15 mouse cellular contexts compared by ENCODE assay signal in the genomic region with DNA sequence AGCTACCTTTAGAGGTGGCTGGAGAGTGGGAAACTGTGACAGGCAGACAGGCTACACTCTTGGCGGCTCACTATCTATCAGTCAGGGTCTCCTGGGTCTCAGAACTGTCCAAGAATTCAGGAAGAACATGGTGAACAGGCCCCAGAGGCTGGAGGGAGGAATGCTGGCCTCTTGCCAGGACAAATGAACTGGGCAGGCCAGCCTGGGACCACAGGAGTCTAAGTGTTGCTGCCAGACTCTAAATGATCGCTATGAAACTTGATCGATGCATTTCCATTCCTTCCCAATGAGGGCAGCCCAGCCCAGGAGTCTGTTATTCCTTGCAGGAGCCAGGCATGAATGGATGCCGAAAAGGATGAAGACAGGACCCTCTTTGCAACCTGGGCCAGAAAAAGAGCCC. TPM values are rescaled to one million over a fixed set of nuclear protein-coding genes. Genes with fewer than 3 reads are reported as not detected.
DNase-seq lines count a peak whose midpoint lies in the region; ATAC-seq and TF ChIP-seq lines count a peak whose summit lies in the region.
"Had no signal": no experiment of that assay in that cellular context is flagged by ENCODE, and none has a peak within 500 bp of the region (broad histone marks: within the 10 kb centered on the region; RNA-seq: fewer than 3 reads in every experiment).

No protein-coding gene starts in this region.

- H3K27ac ChIP-seq in embryonic facial prominence, embryonic 12.5 days, result peak overlapping the region; percentile 42; the same call in 1 of the 2 replicates
- no peak overlapping the region for H3K27ac ChIP-seq in embryonic facial prominence, embryonic 10.5 days (replicated peaks)
- no peak overlapping the region for H3K27ac ChIP-seq in lung, embryonic 15.5 days
- H3K27ac ChIP-seq in lung, postnatal 0 days (ENCODE audit: low read length), result no peak overlapping the region
- peak overlapping the region; percentile 91 for H3K27ac ChIP-seq in limb, embryonic 14.5 days (replicated peaks; ENCODE audit: low read depth, low read length)
- H3K27ac ChIP-seq: liver, embryonic 12.5 days had no signal

- no peaks in the 10 kb centered on the region for H3K36me3 ChIP-seq in embryonic facial prominence, embryonic 12.5 days
- no peaks in the 10 kb centered on the region for H3K36me3 ChIP-seq in embryonic facial prominence, embryonic 10.5 days (replicated peaks)
- H3K36me3 ChIP-seq in lung, embryonic 15.5 days, result no peaks in the 10 kb centered on the region
- no peaks in the 10 kb centered on the region for H3K36me3 ChIP-seq in lung, postnatal 0 days (ENCODE audit: insufficient read depth, low read length)
- peaks cover 27% of the 10 kb centered on the region for H3K36me3 ChIP-seq in limb, embryonic 14.5 days (ENCODE audit: control insufficient read depth, insufficient read depth, low read length)
- H3K36me3 ChIP-seq: liver, embryonic 12.5 days had no signal

- WGBS in embryonic facial prominence, embryonic 12.5 days, result 40% methylated on average over 4 of the region's 4 CpGs
- whole genome bisulfite sequencing in embryonic facial prominence, embryonic 10.5 days, result 77% methylated on average over 4 of the region's 4 CpGs
- WGBS in lung, embryonic 15.5 days, result 22% methylated on average over 4 of the region's 4 CpGs
- 26% methylated on average over 4 of the region's 4 CpGs for WGBS in lung, postnatal 0 days
- WGBS in limb, embryonic 14.5 days, result 21% methylated on average over 4 of the region's 4 CpGs

- no peak for TF ChIP-seq POLR2A in limb, embryonic 14.5 days (IDR thresholded peaks at IDR 0.05; ENCODE audit: borderline replicate concordance, extremely low read depth, insufficient read depth, insufficient read length)

- DNase-seq in embryonic facial prominence, embryonic 10.5 days (ENCODE audit: low spot score), result no peak
- no peak for DNase-seq in lung, postnatal 0 days (ENCODE audit: low spot score)
- DNase-seq in gastrocnemius, adult 8-10 months (ENCODE audit: low spot score in 2 of 2), result peak; percentile 49 to 55
- peak; percentile 75 for DNase-seq in limb, embryonic 14.5 days (ENCODE audit: low spot score)
- DNase-seq in ovary, postnatal 10 days (ENCODE audit: low spot score), result no peak
- DNase-seq in spleen, postnatal 10 days (ENCODE audit: low spot score in 2 of 2), result no peak
- DNase-seq: midbrain, embryonic 14.5 days had no signal

- no peak; the same call in 1 of the 2 replicates for ATAC-seq in embryonic facial prominence, embryonic 12.5 days (ENCODE audit: insufficient number of reproducible peaks, insufficient read depth, low FRiP score, low TSS enrichment)
- ATAC-seq in lung, embryonic 15.5 days (ENCODE audit: borderline replicate concordance, extremely low read depth, low FRiP score, low TSS enrichment), result 0 out of 2 replicates have a peak, but pooled peaks have one; percentile 31
- no peak for ATAC-seq in lung, postnatal 0 days
- ATAC-seq in limb, embryonic 14.5 days (ENCODE audit: low FRiP score, low read depth), result peak; percentile 75
- ATAC-seq: liver, embryonic 12.5 days had no signal

- TF ChIP-seq EP300 in lung, postnatal 0 days (IDR thresholded peaks at IDR 0.05), result no peak

- no peaks in the 10 kb centered on the region for H3K9me3 ChIP-seq in embryonic facial prominence, embryonic 12.5 days
- H3K9me3 ChIP-seq in embryonic facial prominence, embryonic 10.5 days, result no peaks in the 10 kb centered on the region
- H3K9me3 ChIP-seq in lung, embryonic 15.5 days, result no peaks in the 10 kb centered on the region
- no peaks in the 10 kb centered on the region for H3K9me3 ChIP-seq in lung, postnatal 0 days (ENCODE audit: low read length)
- H3K9me3 ChIP-seq in limb, embryonic 14.5 days (ENCODE audit: control insufficient read depth, low read length), result no peaks in the 10 kb centered on the region
- H3K9me3 ChIP-seq: liver, embryonic 12.5 days had no signal

- no peak overlapping the region for H3K9ac ChIP-seq in embryonic facial prominence, embryonic 12.5 days
- H3K9ac ChIP-seq in lung, embryonic 15.5 days, result no peak overlapping the region
- H3K9ac ChIP-seq in lung, postnatal 0 days (replicated peaks; ENCODE audit: low read depth), result no peak overlapping the region
- H3K9ac ChIP-seq in limb, embryonic 14.5 days (ENCODE audit: low read depth, low read length, severe bottlenecking), result no peak overlapping the region
- H3K9ac ChIP-seq: liver, embryonic 12.5 days had no signal

- H3K4me2 ChIP-seq in embryonic facial prominence, embryonic 12.5 days (replicated peaks), result no peak overlapping the region
- H3K4me2 ChIP-seq in lung, embryonic 15.5 days, result no peak overlapping the region
- H3K4me2 ChIP-seq in lung, postnatal 0 days (replicated peaks; ENCODE audit: low read depth, low read length), result no peak overlapping the region
- H3K4me2 ChIP-seq in limb, embryonic 14.5 days (replicated peaks; ENCODE audit: low read depth, low read length, severe bottlenecking), result peak overlapping the region; percentile 32
- H3K4me2 ChIP-seq: liver, embryonic 12.5 days had no signal

- peaks cover 11% of the 10 kb centered on the region; the same call in 1 of the 2 replicates for H3K4me1 ChIP-seq in embryonic facial prominence, embryonic 12.5 days
- peaks cover 4% of the 10 kb centered on the region; the same call in 1 of the 2 replicates for H3K4me1 ChIP-seq in embryonic facial prominence, embryonic 10.5 days
- H3K4me1 ChIP-seq in lung, embryonic 15.5 days, result peaks cover 13% of the 10 kb centered on the region
- no peaks in the 10 kb centered on the region for H3K4me1 ChIP-seq in lung, postnatal 0 days (ENCODE audit: insufficient read depth, low read depth, low read length)
- H3K4me1 ChIP-seq in limb, embryonic 14.5 days (ENCODE audit: control insufficient read depth, insufficient read depth, low read length), result peaks cover 30% of the 10 kb centered on the region
- H3K4me1 ChIP-seq: liver, embryonic 12.5 days had no signal

- TF ChIP-seq CTCF in lung, postnatal 0 days (IDR thresholded peaks at IDR 0.05), result no peak

- no peaks in the 10 kb centered on the region for H3K27me3 ChIP-seq in embryonic facial prominence, embryonic 12.5 days
- H3K27me3 ChIP-seq in embryonic facial prominence, embryonic 10.5 days (replicated peaks; ENCODE audit: low read depth, poor library complexity, severe bottlenecking), result peaks cover 12% of the 10 kb centered on the region
- H3K27me3 ChIP-seq in lung, embryonic 15.5 days, result no peaks in the 10 kb centered on the region
- no peaks in the 10 kb centered on the region for H3K27me3 ChIP-seq in lung, postnatal 0 days (replicated peaks; ENCODE audit: insufficient read depth, low read length)
- no peaks in the 10 kb centered on the region for H3K27me3 ChIP-seq in limb, embryonic 14.5 days (ENCODE audit: control insufficient read depth, insufficient read depth, low read length)

- H3K4me3 ChIP-seq in embryonic facial prominence, embryonic 12.5 days, result no peak overlapping the region
- no peak overlapping the region for H3K4me3 ChIP-seq in embryonic facial prominence, embryonic 10.5 days
- no peak overlapping the region for H3K4me3 ChIP-seq in lung, embryonic 15.5 days
- H3K4me3 ChIP-seq in lung, postnatal 0 days (ENCODE audit: low read depth, low read length), result no peak overlapping the region
- H3K4me3 ChIP-seq in limb, embryonic 14.5 days (replicated peaks; ENCODE audit: low read length), result no peak overlapping the region
- H3K4me3 ChIP-seq: liver, embryonic 12.5 days had no signal

RNA-seq across cellular contexts. Expression of a gene that starts 6.4 kb away (rescaled TPM):
- 5.9 and 6.2 TPM in 2 replicates for polyA plus RNA-seq in embryonic facial prominence, embryonic 12.5 days (2016; fragmentation: Nextera tagmentation; extraction: Ambion mirVana)
- polyA plus RNA-seq in embryonic facial prominence, embryonic 10.5 days (2016; fragmentation: Nextera tagmentation; extraction: Ambion mirVana), result 3.1 TPM in 2 replicates
- polyA plus RNA-seq in lung, embryonic 15.5 days (2015; fragmentation: Nextera tagmentation; extraction: Ambion mirVana), result 5.3 and 5.5 TPM in 2 replicates
- 0.85 and 0.87 TPM in 2 replicates for polyA plus RNA-seq in lung, postnatal 0 days (2015; fragmentation: Nextera tagmentation; extraction: Ambion mirVana)
- total RNA-seq in gastrocnemius, adult 8-10 months (2022), result 1 to 10 TPM in 2 of 4 experiments, under 1 TPM in 2; 0.75 to 1.5 (median 1.2) TPM
- polyA plus RNA-seq in limb, embryonic 14.5 days (2012; rRNA removed), result 19.2 and 28.5 TPM in 2 replicates
- 12.7 and 15.5 TPM in 2 replicates for polyA plus RNA-seq in limb, embryonic 14.5 days (2014; fragmentation: Nextera tagmentation; extraction: Ambion mirVana)

RNA-seq across cellular contexts. Expression of a gene that starts 35.2 kb away (rescaled TPM):
- polyA plus RNA-seq in embryonic facial prominence, embryonic 12.5 days (2016; fragmentation: Nextera tagmentation; extraction: Ambion mirVana), result not detected in 2 replicates
- polyA plus RNA-seq in embryonic facial prominence, embryonic 10.5 days (2016; fragmentation: Nextera tagmentation; extraction: Ambion mirVana), result not detected in 2 replicates
- polyA plus RNA-seq in lung, embryonic 15.5 days (2015; fragmentation: Nextera tagmentation; extraction: Ambion mirVana), result not detected in 2 replicates
- polyA plus RNA-seq in lung, postnatal 0 days (2015; fragmentation: Nextera tagmentation; extraction: Ambion mirVana), result not detected in 2 replicates
- not detected for total RNA-seq in gastrocnemius, adult 8-10 months (2022)
- 0.03 TPM in 2 replicates for polyA plus RNA-seq in limb, embryonic 14.5 days (2012; rRNA removed)
- not detected in 2 replicates for polyA plus RNA-seq in limb, embryonic 14.5 days (2014; fragmentation: Nextera tagmentation; extraction: Ambion mirVana)
- polyA plus RNA-seq: brain, embryonic 14.5 days; C2C12; forebrain, embryonic 11.5 days; heart, embryonic 16.5 days; large intestine, adult 2 months; liver, embryonic 12.5 days; midbrain, embryonic 14.5 days had no signal

Comparison
In these comparisons a context has a peak if more than half of its experiments do, and no peak if none do; other contexts are left out.
1. ATAC-seq: peak in lung, embryonic 15.5 days (single experiment) and limb, embryonic 14.5 days (single experiment); none in embryonic facial prominence, embryonic 12.5 days (single experiment) and lung, postnatal 0 days (single experiment).
2. H3K27ac ChIP-seq: peak in embryonic facial prominence, embryonic 12.5 days (single experiment) and limb, embryonic 14.5 days (single experiment); none in embryonic facial prominence, embryonic 10.5 days (single experiment), lung, embryonic 15.5 days (single experiment) and lung, postnatal 0 days (single experiment).
3. DNase-seq: peak in gastrocnemius, adult 8-10 months (2 of 2) and limb, embryonic 14.5 days (single experiment); none in embryonic facial prominence, embryonic 10.5 days (single experiment), lung, postnatal 0 days (single experiment), ovary, postnatal 10 days (single experiment) and spleen, postnatal 10 days (0 of 2).